Mouse (Mus musculus) hindbrain, postnatal 0 days (tissue): Measurements from ENCODE around the gene Peli3. TPM values are rescaled to one million over a fixed set of nuclear protein-coding genes. Genes with fewer than 3 reads are reported as not detected.

ENCODE experiments used
- ATAC-seq: fragments of 200-750 bp; cut with Nextera tagmentation; 2 replicates; pipeline ENCODE4 v1.8.0; 2017; ENCODE audit warnings: mild to moderate bottlenecking, moderate TSS enrichment, moderate library complexity
- DNase-seq: peaks from one replicate; pipeline ENCODE4 v3.0.0-alpha.2; 2015; ENCODE audit warnings: low spot score
- H3K27ac ChIP-seq: fragments of 300-500 bp; sonication (generic); 2 replicates; pipeline ENCODE4 v1.5.1; 2014; ENCODE audit warnings: mild to moderate bottlenecking
- H3K27me3 ChIP-seq: fragments of 300-500 bp; sonication (generic); 2 replicates; pipeline ENCODE4 v1.6.1; 2014; ENCODE audit warnings: low read length, mixed read lengths; ENCODE audit not compliant: insufficient read depth
- H3K36me3 ChIP-seq: fragments of 300-500 bp; sonication (generic); 2 replicates; pipeline ENCODE4 v1.6.1; 2014; ENCODE audit warnings: low read length, mixed read lengths; ENCODE audit not compliant: insufficient read depth
- H3K4me1 ChIP-seq: fragments of 300-500 bp; sonication (generic); 2 replicates; pipeline ENCODE4 v1.6.1; 2014; ENCODE audit warnings: antibody characterized with exemption, low read length, mixed read lengths; ENCODE audit not compliant: insufficient read depth
- H3K4me2 ChIP-seq: fragments of 300-500 bp; sonication (generic); 2 replicates; pipeline ENCODE4 v1.6.1; 2014; ENCODE audit warnings: low read depth, mild to moderate bottlenecking, low read length, moderate library complexity, mixed read lengths
- H3K4me3 ChIP-seq: fragments of 300-500 bp; sonication (generic); 2 replicates; pipeline ENCODE4 v1.5.1; 2014; ENCODE audit warnings: low read length
- H3K9ac ChIP-seq: fragments of 300-500 bp; sonication (generic); replicated peaks from 2 replicates; pipeline ENCODE4 v1.6.1; 2014; ENCODE audit warnings: mild to moderate bottlenecking, low read length, moderate library complexity, mixed read lengths
- H3K9me3 ChIP-seq: fragments of 300-500 bp; sonication (generic); 2 replicates; pipeline ENCODE4 v1.6.1; 2016; ENCODE audit warnings: low read length, mixed read lengths
- CTCF ChIP-seq: IDR thresholded peaks from 2 replicates; pipeline ENCODE4 v1.5.1; 2016; ENCODE audit warnings: antibody characterized with exemption, control low read depth, low read depth
- WGBS: fragments of 180-500 bp; shearing (Covaris S2); extraction: QIAGEN DNeasy Blood & Tissue Kit; methylation state at CpG from one replicate; pipeline ENCODE4 v1.1.7; 2014; 5-methylcytosine and 5-hydroxymethylcytosine counted together
- polyA plus RNA-seq: library from polyadenylated mRNA; unstranded; fragments of >200 nt; fragmentation: Nextera tagmentation; extraction: Ambion mirVana; gene quantifications from 2 replicates; pipeline ENCODE4 v1.2.1, GENCODE M21; 2015
- total RNA-seq: library from RNA; depleted of rRNA; stranded (reverse); fragments of >200 nt; gene quantifications from 2 replicates; pipeline ENCODE4 v1.2.3, GENCODE M21; 2014; rRNA removed

Gene Peli3
- total RNA-seq (11.9 and 13.4 TPM in 2 replicates), polyA plus RNA-seq (8.1 and 8.6 TPM in 2 replicates)

DNA sequence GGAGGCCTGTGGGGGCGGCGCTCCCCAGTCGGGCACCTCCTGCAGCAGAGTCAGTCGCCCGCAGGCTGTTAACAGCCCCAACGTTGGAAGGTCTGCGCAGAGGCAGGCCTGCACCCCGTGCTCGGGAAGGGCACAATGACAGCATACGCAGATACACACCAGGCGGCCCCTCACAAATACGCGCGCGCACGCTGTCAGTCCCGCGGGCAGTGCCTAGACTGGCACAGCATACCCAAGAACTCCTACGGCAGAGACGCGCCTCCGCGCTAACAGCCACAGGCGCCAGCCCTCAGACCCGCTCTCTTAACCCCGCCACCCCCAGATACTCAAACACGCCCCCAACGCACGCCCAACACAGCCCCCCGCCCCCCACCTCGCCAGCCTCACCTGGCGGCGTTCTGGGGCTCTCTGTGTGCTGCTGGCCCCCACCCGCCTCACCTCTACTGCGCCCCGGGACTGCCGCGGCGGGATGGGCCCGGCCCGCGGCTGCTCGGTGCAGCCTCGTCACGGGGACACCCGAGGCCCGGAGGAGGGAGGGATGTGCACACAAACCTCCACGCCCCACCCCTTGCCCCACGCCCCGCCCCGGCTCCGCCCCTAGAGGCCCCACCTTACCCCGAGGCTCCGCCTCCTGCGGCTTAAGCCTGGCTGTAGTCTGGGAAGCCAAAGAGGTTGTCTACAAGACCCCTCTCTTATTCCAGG, at the start of gene Peli3:
Gene Peli3, minus strand, starts transcription at position 577 of the 702 bp plus-strand sequence.
- peak within 1 kb of the TSS; percentile 71 for H3K4me3 ChIP-seq
- peak; percentile 96 for ATAC-seq
- TF ChIP-seq CTCF = no peak
- DNase-seq = peak; percentile 89
- H3K9ac ChIP-seq = peak within 1 kb of the TSS; percentile 78
- no peaks in the 10 kb centered on the region for H3K9me3 ChIP-seq
- peak within 1 kb of the TSS; percentile 79 for H3K4me2 ChIP-seq
- no peaks in the 10 kb centered on the region for H3K27me3 ChIP-seq
- 0 out of 2 replicates have a peak, but pooled peaks cover 3% of the 10 kb centered on the region for H3K36me3 ChIP-seq
- WGBS = under 1% methylated on average over 52 of the region's 55 CpGs
- H3K4me1 ChIP-seq = 0 out of 2 replicates have a peak, but pooled peaks cover 3% of the 10 kb centered on the region
- H3K27ac ChIP-seq = peak within 1 kb of the TSS; percentile 79

DNA sequence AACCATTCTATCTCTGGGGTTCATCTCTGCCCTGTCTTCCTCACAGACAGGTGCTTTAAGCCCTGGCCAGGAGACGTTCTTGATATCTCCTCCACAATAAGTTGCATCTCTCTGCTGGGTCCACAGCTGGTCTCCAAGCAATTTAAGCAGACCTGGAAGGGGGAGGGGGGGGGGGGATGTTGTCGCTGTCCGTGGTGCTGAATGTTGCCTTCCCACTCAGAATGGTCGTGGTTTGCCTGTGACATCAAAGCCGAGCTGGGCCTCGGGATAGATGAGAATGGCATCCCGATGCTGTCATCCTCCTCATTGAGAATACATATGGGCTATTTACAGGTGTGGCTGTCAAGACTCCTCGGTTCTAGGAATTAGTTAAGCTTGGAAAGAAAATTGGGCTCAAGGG, 49.4 kb upstream of the Peli3 start:
- no peak for ATAC-seq
- no peaks in the 10 kb centered on the region for H3K9me3 ChIP-seq
- no peaks in the 10 kb centered on the region for H3K27me3 ChIP-seq
- H3K4me2 ChIP-seq = 0 out of 2 replicates have a peak overlapping the region, but pooled peaks have one; percentile 13
- WGBS = 21% methylated on average over 8 of the region's 8 CpGs
- peaks cover 16% of the 10 kb centered on the region for H3K4me1 ChIP-seq
- H3K27ac ChIP-seq = no peak overlapping the region
- H3K4me3 ChIP-seq = no peak overlapping the region
- no peak overlapping the region for H3K9ac ChIP-seq
- TF ChIP-seq CTCF = no peak
- peaks cover 2% of the 10 kb centered on the region; the same call in 1 of the 2 replicates for H3K36me3 ChIP-seq
- no peak for DNase-seq

DNA sequence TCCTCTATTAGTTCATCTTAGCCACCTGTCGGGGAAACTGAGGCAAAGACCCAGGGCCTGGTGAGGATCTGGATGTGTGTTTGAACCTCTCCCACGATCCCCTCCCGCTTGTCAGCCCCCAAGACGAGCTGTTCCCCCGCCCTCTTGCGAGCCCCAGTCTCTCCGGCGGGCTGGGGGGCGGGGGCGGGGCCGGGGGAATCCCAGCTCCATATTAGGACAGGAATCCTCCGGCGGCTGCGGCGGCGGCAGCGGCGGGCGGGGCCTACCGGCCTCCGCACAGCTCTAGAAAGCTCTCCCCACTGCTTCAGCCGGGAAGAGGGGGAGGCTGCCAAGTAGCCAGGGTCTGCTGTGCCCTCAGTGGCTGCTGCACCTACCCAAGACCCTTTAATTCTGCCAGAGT, 47.8 kb upstream of the Peli3 start:
- TF ChIP-seq CTCF = no peak
- peaks cover 9% of the 10 kb centered on the region for H3K36me3 ChIP-seq
- no peak overlapping the region; the same call in 1 of the 2 replicates for H3K9ac ChIP-seq
- no peaks in the 10 kb centered on the region for H3K9me3 ChIP-seq
- DNase-seq = peak; percentile 40
- H3K27ac ChIP-seq = 0 out of 2 replicates have a peak overlapping the region, but pooled peaks have one; percentile 3
- peak overlapping the region; percentile 68 for H3K4me2 ChIP-seq
- H3K4me1 ChIP-seq = peaks cover 16% of the 10 kb centered on the region
- WGBS = 2% methylated on average over 13 of the region's 22 CpGs
- peak overlapping the region; percentile 23 for H3K4me3 ChIP-seq
- ATAC-seq = no peak
- no peaks in the 10 kb centered on the region for H3K27me3 ChIP-seq

DNA sequence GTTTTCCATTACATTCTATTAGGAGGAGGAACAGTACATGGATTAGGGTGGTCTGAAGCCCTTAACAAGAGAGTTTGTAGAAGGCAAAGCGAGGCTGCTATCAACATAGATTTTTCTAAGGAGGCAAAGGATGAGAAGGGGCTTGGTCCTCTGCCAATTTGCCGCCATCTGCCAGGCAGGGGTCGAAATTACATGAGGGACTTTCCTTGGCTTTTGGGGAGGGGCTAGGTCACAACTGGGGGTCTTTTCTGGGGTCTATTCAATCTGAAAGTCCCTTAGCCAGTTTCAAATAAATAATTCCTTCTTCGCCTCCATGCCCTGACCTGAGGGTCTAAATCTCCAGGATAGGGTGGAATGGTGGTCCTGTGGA, 47.3 kb upstream of the Peli3 start, which contains the start of gene Npas4:
Gene Npas4, minus strand, starts transcription at position 61 of the 370 bp plus-strand sequence.
- 0 out of 2 replicates have a peak, but pooled peaks cover 2% of the 10 kb centered on the region for H3K27me3 ChIP-seq
- peak within 1 kb of the TSS; percentile 68 for H3K4me2 ChIP-seq
- H3K4me3 ChIP-seq = peak within 1 kb of the TSS; percentile 48
- H3K36me3 ChIP-seq = peaks cover 9% of the 10 kb centered on the region
- peak within 1 kb of the TSS; percentile 66 for H3K27ac ChIP-seq
- H3K9me3 ChIP-seq = no peaks in the 10 kb centered on the region
- TF ChIP-seq CTCF = no peak
- peak within 1 kb of the TSS; percentile 57 for H3K9ac ChIP-seq
- WGBS = 15% methylated on average over 4 of the region's 4 CpGs
- H3K4me1 ChIP-seq = peaks cover 16% of the 10 kb centered on the region
- DNase-seq = no peak
- no peak for ATAC-seq

DNA sequence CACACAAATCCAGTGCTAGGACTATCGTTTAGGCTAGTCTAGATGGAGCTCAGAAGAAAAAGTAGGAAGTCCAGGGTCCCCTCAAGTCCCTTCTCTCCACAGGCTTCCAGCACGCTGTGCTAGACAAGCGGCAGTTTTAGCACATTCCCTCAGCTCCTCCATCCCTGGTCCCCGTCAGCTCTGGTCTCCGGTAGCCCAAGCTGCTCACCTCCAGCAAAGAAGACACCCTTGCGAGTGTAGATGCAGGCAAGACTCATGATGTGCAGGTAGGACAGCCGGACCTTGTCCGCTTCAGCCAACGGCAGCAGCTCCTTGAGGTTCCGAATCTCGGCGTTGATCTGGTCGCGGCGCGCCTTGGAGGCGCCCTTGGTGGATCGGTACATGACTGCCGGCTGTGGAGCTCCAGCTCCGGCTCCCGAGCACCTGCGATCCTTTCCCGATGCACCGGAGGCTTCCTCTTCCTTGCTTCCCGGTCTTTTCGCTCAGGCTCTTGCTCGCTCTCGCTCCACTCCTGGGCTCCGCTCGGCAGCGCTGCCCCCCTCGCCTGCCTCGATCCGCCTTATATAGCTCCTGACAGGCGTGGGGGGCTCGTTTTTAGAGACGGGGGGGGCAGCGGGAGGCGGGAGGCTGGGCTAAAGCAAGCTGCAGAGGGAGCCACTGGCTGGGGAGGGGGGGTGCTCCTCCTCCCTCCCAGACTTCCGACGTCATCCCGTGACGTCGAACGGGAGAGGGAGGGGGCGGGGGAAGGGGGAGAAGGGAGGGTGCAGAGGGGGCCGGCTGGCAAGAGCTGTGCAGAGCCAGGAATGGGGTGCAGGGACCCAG, 46.7 kb upstream of the Peli3 start:
- peak overlapping the region; percentile 48 for H3K4me3 ChIP-seq
- H3K9me3 ChIP-seq = no peaks in the 10 kb centered on the region
- H3K4me2 ChIP-seq = peak overlapping the region; percentile 68
- TF ChIP-seq CTCF = peak; percentile 2; the same call in 1 of the 2 replicates
- WGBS = 11% methylated on average over 44 of the region's 47 CpGs
- H3K36me3 ChIP-seq = peaks cover 9% of the 10 kb centered on the region
- peak; percentile 86 for DNase-seq
- H3K4me1 ChIP-seq = peaks cover 14% of the 10 kb centered on the region
- 0 out of 2 replicates have a peak, but pooled peaks cover 3% of the 10 kb centered on the region for H3K27me3 ChIP-seq
- ATAC-seq = peak; percentile 87
- H3K27ac ChIP-seq = peak overlapping the region; percentile 66
- H3K9ac ChIP-seq = peak overlapping the region; percentile 57; the same call in 1 of the 2 replicates

DNA sequence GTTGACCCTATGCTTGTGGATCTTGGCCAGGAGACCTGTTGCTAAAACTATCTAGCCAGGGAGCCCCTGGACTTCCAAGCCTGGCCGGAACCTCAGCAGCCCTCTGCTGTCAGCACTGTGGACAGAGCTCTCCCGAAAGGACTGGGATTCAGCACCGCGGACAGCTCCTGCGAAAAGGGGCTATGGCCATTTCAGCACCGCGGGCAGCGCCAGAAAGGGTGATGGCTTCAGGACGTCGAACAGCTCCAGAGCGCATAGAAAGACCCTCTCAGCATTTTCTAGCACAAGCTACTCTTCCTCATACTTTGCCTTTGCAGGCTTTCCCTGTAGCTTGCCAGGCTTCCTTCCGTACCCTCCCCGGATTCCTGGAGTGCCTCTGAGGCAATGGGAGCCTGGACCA, 46.1 kb upstream of the Peli3 start:
- Histone ChIP-seq H3K9ac (peak overlapping the region; percentile 57; the same call in 1 of the 2 replicates), H3K36me3 (peaks cover 9% of the 10 kb centered on the region), H3K9me3 (no peaks in the 10 kb centered on the region), H3K4me3 (peak overlapping the region; percentile 48), H3K27me3 (peaks cover 10% of the 10 kb centered on the region; the same call in 1 of the 2 replicates), H3K4me1 (peaks cover 11% of the 10 kb centered on the region), H3K27ac (no peak overlapping the region), H3K4me2 (peak overlapping the region; percentile 68)
- 2% methylated on average over 13 of the region's 13 CpGs for WGBS
- 0 out of 2 replicates have a peak, but pooled peaks have one; percentile 13 for TF ChIP-seq CTCF
- peak; percentile 87 for DNase-seq
- ATAC-seq = no peak
